Mouse (Mus musculus) stomach, postnatal 0 days (tissue): ENCODE data around the gene Myl10.
"Not testable (repeated sequence)": the region's sequence is repeated elsewhere in the genome, so short reads cannot be mapped to it uniquely, and the experiment has no call there.

Source experiments
- CTCF ChIP-seq: IDR thresholded peaks from 2 replicates; pipeline ENCODE4 v1.5.1; 2016; ENCODE audit warnings: antibody characterized with exemption, low read depth, mild to moderate bottlenecking, moderate library complexity
- EP300 ChIP-seq: optimal IDR thresholded peaks from 2 replicates; pipeline ENCODE3; 2016; ENCODE audit warnings: antibody characterized with exemption

GRCm38 (mm10) chr5:136726271-136726670, 33.3 kb downstream of the Myl10 start:
- TF ChIP-seq CTCF, EP300: not testable (repeated sequence)
